Mouse (Mus musculus): ENCODE data around the gene Ankdd1b. TPM values are rescaled to one million over a fixed set of nuclear protein-coding genes. Genes with fewer than 3 reads are reported as not detected.

Ankdd1b gene
- total RNA-seq, 4 experiments from 2014 or later: 0.47 to 0.66 TPM; not detected in 2

DNA sequence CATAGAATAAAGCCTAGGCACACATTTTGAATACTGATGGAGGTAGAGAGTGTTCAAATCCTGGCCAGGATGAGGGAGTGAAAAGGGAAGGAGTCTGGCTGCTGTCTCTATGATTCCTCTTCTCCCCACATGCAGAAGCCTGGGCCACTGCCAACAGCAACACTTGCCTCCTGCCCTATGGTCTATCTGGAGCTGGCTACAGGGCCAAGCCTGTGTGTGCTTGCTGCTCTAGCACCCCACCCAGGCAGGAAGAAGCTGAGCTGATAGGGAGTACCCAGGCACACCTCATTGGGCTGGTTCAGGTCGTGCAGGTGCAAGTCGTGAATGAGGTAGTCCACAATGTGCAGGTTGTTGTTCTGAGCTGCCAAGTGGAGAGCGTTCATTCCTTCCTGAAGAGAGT lies 16.7 kb downstream of the Ankdd1b start:
- DNase-seq (ENCODE audit: low spot score in 2 of 2): no peak

DNA sequence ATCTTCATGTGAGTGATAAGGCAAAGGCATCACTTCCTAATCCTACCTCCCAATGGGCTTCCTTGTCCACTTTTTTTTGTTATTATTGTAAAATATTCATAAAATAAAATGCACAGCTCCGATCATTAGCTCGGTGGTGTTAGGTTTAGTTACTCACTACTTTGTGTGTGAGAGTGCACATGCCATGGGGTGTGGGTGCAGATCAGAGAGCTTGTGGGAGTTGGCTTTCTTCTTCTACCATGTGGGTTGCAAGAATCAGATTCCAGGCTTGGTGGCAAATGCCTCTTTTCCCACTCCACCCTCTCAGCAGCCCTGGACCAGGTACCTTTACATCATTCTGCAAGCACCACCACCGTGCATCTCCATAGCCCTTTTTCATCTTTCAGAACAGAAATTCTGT lies 18.4 kb downstream of the Ankdd1b start:
- DNase-seq (ENCODE audit: low spot score in 2 of 2): no peak

- DNase-seq (ENCODE audit: low spot score in 2 of 2): no peak
Measured at GRCm38 (mm10) chr13:96451386-96452140, 19.4 kb downstream of the Ankdd1b start.

DNA sequence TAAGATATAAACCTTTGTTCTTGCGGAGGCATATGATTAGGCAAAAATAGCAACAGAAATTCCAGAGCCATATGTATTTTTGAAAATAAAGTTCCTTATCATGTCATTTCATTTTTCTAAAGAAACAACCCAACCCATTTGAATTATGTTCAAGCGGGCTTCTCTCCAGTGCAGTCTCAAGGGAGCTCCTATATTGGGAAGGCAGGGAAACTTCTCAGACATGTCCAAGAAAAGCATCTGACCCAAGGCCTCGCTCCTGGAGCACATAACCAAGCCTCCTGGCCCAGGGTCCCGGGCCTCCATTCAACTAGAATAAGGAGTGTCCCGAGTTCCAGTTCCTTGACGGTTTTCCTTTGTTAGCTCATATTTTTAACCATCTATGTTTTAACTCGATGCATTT lies 20.1 kb downstream of the Ankdd1b start:
- DNase-seq (ENCODE audit: low spot score in 2 of 2): no peak

- DNase-seq (ENCODE audit: low spot score in 2 of 2): no peak
Measured at GRCm38 (mm10) chr13:96450205-96450856, 20.7 kb downstream of the Ankdd1b start.

DNA sequence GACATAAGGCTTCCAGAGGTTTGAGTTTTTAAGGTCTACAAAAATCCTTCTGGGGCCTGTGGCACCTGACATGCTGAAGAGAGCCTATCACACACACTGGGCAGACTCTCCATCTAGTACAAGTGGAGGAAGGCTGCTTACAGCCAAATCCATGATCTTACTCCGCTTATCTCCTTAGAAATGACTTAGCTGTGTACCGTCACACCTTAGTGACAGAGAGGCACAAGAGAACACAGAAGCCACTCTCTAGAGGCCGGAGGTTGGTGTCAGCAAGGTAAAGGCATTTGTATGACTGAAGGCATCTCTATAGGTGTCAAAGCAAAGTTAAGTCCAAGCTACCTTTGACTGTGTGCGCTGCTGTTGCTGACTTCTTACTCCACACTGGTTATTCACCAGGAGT lies 30.6 kb downstream of the Ankdd1b start:
- no peak for DNase-seq (ENCODE audit: low spot score in 2 of 2)

GRCm38 (mm10) chr13:96436921-96437320 lies 34.1 kb downstream of the Ankdd1b start:
- no peak for DNase-seq (ENCODE audit: low spot score in 2 of 2)

DNA sequence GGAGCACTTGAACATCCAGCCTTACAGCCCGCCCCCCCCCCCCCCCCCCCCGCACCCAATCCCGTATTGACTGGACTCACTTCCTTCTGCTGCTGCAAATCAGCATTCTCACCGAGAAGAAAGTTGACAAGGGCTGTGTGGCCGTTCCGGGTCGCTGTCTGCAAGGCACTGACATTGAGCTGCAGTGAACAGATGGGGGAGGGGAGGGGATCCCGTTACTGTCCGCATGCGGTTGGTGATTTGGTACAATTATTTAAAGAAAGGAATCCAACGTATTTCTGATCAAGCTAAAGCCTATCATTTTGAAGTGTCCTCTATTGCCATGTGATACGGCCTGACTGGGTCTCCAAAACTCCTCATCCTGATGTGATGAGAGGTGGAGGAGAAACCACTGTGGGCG lies 35.2 kb downstream of the Ankdd1b start:
- no peak for DNase-seq (ENCODE audit: low spot score in 2 of 2)

- no peak for DNase-seq (ENCODE audit: low spot score in 2 of 2)
Measured at GRCm38 (mm10) chr13:96434899-96435331, 36.1 kb downstream of the Ankdd1b start.

DNA sequence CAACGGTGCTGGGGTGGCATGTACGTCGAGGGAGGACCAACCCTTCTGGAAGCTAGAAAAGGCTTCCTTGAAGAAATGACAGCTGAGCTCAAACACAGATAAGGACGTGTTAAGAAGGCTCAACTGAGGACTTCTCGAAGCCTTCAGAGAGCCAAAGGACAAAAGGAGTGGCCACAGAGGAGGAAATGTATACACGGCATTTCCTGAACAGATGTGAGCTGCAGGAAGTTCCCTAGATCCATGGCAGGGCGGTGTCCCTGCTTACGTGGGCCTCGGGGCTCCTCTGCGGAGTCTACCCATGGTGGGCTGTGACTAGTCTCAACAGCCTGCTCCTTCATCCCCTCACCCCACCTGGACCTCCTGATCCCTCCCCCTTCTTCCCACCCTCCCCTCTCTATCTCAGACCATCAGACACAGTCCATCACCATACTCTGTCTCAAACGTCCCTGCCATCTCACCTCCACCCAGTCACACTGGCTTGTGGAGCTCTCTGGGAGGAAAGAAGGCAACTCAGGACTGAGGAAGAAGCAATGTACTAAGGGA lies 37.3 kb downstream of the Ankdd1b start:
- no peak for DNase-seq (ENCODE audit: low spot score in 2 of 2)

GRCm38 (mm10) chr13:96433041-96433440 lies 38.0 kb downstream of the Ankdd1b start:
- no peak for DNase-seq (ENCODE audit: low spot score in 2 of 2)

DNA sequence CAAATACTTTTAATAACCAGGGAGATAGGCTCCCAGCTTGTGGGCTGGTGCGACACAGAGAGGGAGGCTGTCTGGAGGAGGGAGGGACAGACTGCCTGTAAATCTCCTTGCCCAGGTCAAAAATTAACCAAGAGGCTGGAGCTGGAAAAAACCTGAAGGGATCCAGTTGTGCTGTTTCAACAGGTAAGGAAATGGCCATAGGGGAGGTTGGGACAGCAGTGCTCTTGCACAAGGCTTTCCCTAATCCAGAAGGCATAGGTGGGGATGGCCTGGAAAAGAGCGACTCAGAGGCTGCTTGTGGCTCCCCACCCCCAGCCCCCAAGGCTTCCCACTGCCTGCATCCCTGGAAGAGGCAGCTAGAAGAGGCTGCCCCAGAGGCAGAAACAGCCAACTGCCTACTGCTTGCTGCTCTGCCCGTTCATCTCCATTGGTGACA lies 38.6 kb downstream of the Ankdd1b start:
- DNase-seq (ENCODE audit: low spot score in 2 of 2): no peak

- DNase-seq (ENCODE audit: low spot score in 2 of 2): peak; percentile 66 to 91
Measured at GRCm38 (mm10) chr13:96431595-96432156, 39.3 kb downstream of the Ankdd1b start.

DNA sequence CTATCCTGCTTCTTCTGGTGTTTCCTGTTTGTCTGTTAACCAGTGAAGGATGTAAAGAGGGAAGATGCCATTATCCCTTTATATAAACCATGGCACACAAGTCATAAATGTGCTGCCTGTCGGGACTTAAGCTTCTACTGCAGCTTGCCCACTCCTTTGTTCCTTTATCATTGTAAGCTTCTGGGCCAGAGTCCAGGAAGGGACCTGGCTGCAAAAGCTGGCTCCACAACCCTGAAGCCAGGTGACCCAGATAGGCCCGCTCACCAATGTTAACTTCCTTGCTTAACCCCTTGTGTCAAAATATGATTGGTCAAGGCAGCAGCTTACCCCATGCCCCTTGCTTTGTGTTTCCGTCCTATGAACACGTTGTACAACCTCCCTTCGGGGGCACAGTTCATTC lies 42.5 kb downstream of the Ankdd1b start:
- no peak for DNase-seq (ENCODE audit: low spot score in 2 of 2)

- peak in 1 of 2 experiments; percentile 26 for DNase-seq (ENCODE audit: low spot score in 2 of 2)
Measured at GRCm38 (mm10) chr13:96426044-96426443, 45.0 kb downstream of the Ankdd1b start.

- DNase-seq (ENCODE audit: low spot score in 2 of 2): no peak
Measured at GRCm38 (mm10) chr13:96424496-96425274, 46.3 kb downstream of the Ankdd1b start.

DNA sequence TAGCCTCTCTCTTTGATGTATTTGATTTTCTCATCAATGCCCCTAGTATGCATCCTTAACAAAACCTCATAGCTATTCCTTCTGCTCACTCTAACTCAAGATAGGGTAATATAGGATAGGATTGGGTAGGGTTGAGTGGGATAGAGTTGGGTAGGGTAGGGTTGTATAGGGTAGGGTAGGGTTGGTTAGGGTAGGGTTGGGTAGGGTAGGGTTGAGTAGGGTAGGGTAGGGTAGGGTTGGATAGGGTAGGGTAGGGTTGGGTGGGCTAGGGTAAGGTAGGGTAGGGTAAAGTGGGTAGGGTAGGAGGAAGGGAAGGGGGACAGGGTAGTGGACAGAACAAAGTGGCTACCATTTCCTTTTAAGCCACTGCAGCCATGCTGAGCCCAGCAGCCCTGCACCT lies 49.8 kb downstream of the Ankdd1b start:
- DNase-seq (ENCODE audit: low spot score in 2 of 2): no peak

GRCm38 (mm10) chr13:96418487-96418886 lies 52.5 kb downstream of the Ankdd1b start:
- no peak for DNase-seq (ENCODE audit: low spot score in 2 of 2)

- DNase-seq (ENCODE audit: low spot score in 2 of 2): no peak
Measured at GRCm38 (mm10) chr13:96417261-96417813, 53.7 kb downstream of the Ankdd1b start.

DNA sequence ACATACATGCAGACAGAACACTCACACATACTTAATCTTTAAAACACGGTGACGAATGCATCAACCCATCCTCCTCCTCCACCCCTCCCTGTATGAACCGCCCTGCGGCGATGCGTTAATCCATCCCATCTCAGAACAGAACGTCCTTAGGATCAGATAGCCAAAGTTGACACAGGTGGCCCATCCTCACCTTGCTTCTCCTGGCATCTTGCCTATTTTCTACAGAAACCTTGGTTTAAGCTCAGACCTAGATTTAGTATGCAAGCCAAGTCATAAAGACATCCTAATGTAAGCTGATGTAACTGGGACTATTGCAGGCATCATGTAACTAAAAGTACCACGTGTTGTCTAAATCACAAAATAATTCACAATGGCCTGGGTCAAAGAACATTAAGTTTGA lies 54.6 kb downstream of the Ankdd1b start:
- no peak for DNase-seq (ENCODE audit: low spot score in 2 of 2)

DNA sequence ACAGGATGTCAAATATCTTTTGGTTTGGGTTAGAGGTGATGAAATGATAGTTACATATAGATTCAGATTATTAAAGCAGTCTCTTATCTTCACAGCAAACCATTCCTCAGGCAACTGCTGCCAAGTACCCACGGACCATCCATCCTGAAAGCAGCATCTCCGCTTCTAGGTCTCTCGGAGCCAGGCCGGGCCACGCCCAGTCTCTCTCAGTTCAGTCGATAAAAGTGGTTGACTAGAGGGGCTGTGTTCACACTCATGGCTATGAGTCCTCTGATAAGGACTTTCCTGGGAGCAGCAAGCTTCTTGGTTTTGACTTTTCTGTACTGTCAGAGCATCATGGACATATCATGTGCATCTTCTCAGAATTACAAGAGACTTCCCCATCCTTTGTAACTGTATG lies 56.6 kb downstream of the Ankdd1b start:
- no peak for DNase-seq (ENCODE audit: low spot score in 2 of 2)

Data from layer of hippocampus, adult 8-10 months (tissue).